Mouse (Mus musculus): ENCODE data around the gene Tmem208. TPM values are rescaled to one million over a fixed set of nuclear protein-coding genes. Genes with fewer than 3 reads are reported as not detected.
A peak's percentile ranks its signal among the peaks of the same experiment; 100 is the strongest.

Tmem208 gene
- total and polyA plus RNA-seq, 3 experiments = 76.2 to 133 (median 88.1) TPM

DNA sequence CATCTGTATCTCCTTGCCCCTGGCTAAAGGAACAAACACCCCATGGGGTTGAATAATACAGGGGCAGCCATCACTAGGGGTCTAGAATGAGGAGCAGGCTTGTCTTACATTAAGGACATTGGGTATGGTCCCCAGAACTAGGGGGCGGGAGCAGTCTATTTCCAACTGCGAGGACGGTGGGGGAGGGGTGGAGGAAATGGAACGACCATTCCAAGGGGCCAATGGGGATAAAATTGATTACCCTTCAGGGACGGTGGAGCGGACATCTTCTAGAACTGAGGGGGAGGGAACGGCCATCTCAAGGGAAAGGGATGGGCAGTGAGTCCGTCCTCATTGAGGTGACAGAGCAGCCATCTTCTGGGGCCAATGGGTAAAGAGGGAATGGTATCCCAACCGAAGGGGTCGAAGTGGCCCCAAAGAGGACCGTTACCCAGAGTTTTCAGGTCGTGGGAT lies 487 bp upstream of the Tmem208 start:
- Histone ChIP-seq H3K4me2 (ENCODE audit: insufficient read depth, low read depth, poor library complexity, severe bottlenecking) (peak overlapping the region; percentile 85), H3K27me3 (replicated peaks) (no peaks in the 10 kb centered on the region), H3K9ac (ENCODE audit: insufficient read depth, low read depth) (peak overlapping the region; percentile 75), H3K9me3 (replicated peaks; ENCODE audit: low read length) (no peaks in the 10 kb centered on the region), H3K79me2 (replicated peaks; ENCODE audit: control insufficient read depth, extremely low read depth, insufficient read depth, poor library complexity, severe bottlenecking) (peaks cover 14% of the 10 kb centered on the region), H3K4me1 (ENCODE audit: control insufficient read depth in 1 of 2, insufficient read depth in 2 of 2) (peaks cover 3 to 22% of the 10 kb centered on the region in 2 experiments), H3K27ac (ENCODE audit: insufficient read depth, low read depth) (peak overlapping the region; percentile 11; the same call in 1 of the 2 replicates), H3K4me3 (replicated peaks in 1 of 3; ENCODE audit: low read depth in 2 of 3, low read length in 2 of 3, poor library complexity in 1 of 3) (peak overlapping the region; percentile 75 to 95 (median 84)), H3K36me3 (replicated peaks in 1 of 2; ENCODE audit: control insufficient read depth in 1 of 2, insufficient read depth in 1 of 2, low read length in 1 of 2) (peaks cover 42 to 50% of the 10 kb centered on the region in 2 experiments)
- TF ChIP-seq ZC3H11A (IDR thresholded peaks at IDR 0.05; ENCODE audit: low read depth, low read length) (no peak), CHD2 (IDR thresholded peaks at IDR 0.05; ENCODE audit: low read length) (peak; percentile 71; the same call in 1 of the 2 replicates), ZKSCAN1 (IDR thresholded peaks at IDR 0.05; ENCODE audit: borderline replicate concordance, low read depth, low read length) (no peak), USF1 (IDR thresholded peaks at IDR 0.05; ENCODE audit: low read depth, low read length) (no peak)
- peak; percentile 27 for DNase-seq (ENCODE audit: extremely low read depth)
- dilution Hi-C loops (cut with MboI; ENCODE audit: extremely low pct_ligation_motif_present, extremely low pct_unique_long_range_greater_than_20kb, low sequenced_read_pairs) (no loop called here), in situ Hi-C loops (cut with MboI; ENCODE audit: low pct_ligation_motif_present, low pct_unique_long_range_greater_than_20kb, low sequenced_read_pairs) (no loop called here)

DNA sequence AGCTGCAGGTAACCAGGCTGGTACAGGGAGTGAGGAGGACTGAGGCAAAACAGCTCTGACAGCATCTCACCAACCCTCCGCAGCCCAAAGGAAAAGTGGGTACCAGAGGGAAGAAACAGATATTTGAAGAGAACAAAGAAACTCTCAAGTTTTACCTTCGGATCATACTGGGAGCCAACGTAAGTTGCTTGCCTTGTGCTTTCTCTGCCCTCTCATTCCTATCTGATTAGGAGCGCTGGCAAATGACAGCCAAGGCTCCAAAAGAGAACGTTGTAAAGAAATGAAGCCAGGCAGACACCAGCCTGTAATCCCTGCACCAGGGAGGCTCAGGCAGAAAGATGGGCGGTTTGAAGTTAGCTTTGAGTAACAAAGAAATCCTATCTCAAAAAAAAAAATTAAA lies 814 bp downstream of the Tmem208 start:
- no peak overlapping the region for H3K27ac ChIP-seq (ENCODE audit: insufficient read depth, low read depth)

DNA sequence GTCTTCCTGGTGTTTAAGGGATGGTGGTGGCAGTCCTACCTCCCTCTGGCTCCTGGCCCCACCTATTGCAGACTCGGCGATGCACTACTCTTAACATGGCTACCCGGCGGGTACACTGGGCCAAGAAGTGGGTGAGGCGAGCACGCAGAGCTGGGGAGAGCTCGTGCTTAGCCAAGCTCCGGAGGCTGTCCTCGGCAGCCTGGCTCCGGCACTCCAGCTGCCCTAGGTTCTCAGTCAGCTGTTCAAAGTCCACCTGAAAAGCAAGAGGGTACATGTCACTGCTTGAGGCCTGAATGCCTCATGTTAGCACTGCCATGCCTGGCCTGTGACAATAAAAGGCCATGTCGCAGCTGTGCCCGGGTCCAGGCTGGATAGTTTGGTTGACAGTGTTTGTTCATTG lies 4.2 kb downstream of the Tmem208 start:
- Histone ChIP-seq H3K4me2 (ENCODE audit: insufficient read depth, low read depth, poor library complexity, severe bottlenecking) (no peak overlapping the region), H3K27ac (ENCODE audit: insufficient read depth, low read depth) (no peak overlapping the region), H3K79me2 (replicated peaks; ENCODE audit: control insufficient read depth, extremely low read depth, insufficient read depth, poor library complexity, severe bottlenecking) (peaks cover 11% of the 10 kb centered on the region), H3K4me3 (replicated peaks in 1 of 3; ENCODE audit: low read depth in 2 of 3, low read length in 2 of 3, poor library complexity in 1 of 3) (no peak overlapping the region), H3K27me3 (replicated peaks) (no peaks in the 10 kb centered on the region), H3K36me3 (replicated peaks in 1 of 2; ENCODE audit: control insufficient read depth in 1 of 2, insufficient read depth in 1 of 2, low read length in 1 of 2) (peaks cover 51 to 73% of the 10 kb centered on the region in 2 experiments), H3K9me3 (replicated peaks; ENCODE audit: low read length) (no peaks in the 10 kb centered on the region), H3K4me1 (ENCODE audit: control insufficient read depth in 1 of 2, insufficient read depth in 2 of 2) (peaks cover 3 to 10% of the 10 kb centered on the region in 2 experiments), H3K9ac (ENCODE audit: insufficient read depth, low read depth) (no peak overlapping the region)
- TF ChIP-seq JUN (IDR thresholded peaks at IDR 0.05; ENCODE audit: insufficient read depth, low read depth, low read length) (no peak), ZMIZ1 (IDR thresholded peaks at IDR 0.05; ENCODE audit: low read depth, low read length) (no peak), NELFE (IDR thresholded peaks at IDR 0.05; ENCODE audit: low read depth, low read length) (no peak), E2F4 (IDR thresholded peaks at IDR 0.05; ENCODE audit: insufficient replicate concordance, low read depth, low read length) (no peak), MEF2A (IDR thresholded peaks at IDR 0.05; ENCODE audit: borderline replicate concordance, low read depth, low read length) (no peak), KAT2A (IDR thresholded peaks at IDR 0.05; ENCODE audit: insufficient replicate concordance, low read length) (no peak), SMC3 (IDR thresholded peaks at IDR 0.05; ENCODE audit: low read depth, low read length) (no peak)
- dilution Hi-C loops (cut with MboI; ENCODE audit: extremely low pct_ligation_motif_present, extremely low pct_unique_long_range_greater_than_20kb, low sequenced_read_pairs) (no loop called here), in situ Hi-C loops (cut with MboI; ENCODE audit: low pct_ligation_motif_present, low pct_unique_long_range_greater_than_20kb, low sequenced_read_pairs) (no loop called here)
- no peak for DNase-seq (ENCODE audit: extremely low read depth)

More for the DNA sequence above, 814 bp downstream of the Tmem208 start:
- Histone ChIP-seq H3K4me1 (ENCODE audit: control insufficient read depth in 1 of 2, insufficient read depth in 2 of 2) (peaks cover 3 to 22% of the 10 kb centered on the region in 2 experiments), H3K9ac (ENCODE audit: insufficient read depth, low read depth) (peak overlapping the region; percentile 84), H3K9me3 (replicated peaks; ENCODE audit: low read length) (no peaks in the 10 kb centered on the region), H3K4me3 (replicated peaks in 1 of 3; ENCODE audit: low read depth in 2 of 3, low read length in 2 of 3, poor library complexity in 1 of 3) (peak overlapping the region; percentile 75 to 95 (median 84)), H3K79me2 (replicated peaks; ENCODE audit: control insufficient read depth, extremely low read depth, insufficient read depth, poor library complexity, severe bottlenecking) (peaks cover 14% of the 10 kb centered on the region), H3K36me3 (replicated peaks in 1 of 2; ENCODE audit: control insufficient read depth in 1 of 2, insufficient read depth in 1 of 2, low read length in 1 of 2) (peaks cover 49 to 61% of the 10 kb centered on the region in 2 experiments), H3K4me2 (ENCODE audit: insufficient read depth, low read depth, poor library complexity, severe bottlenecking) (peak overlapping the region; percentile 83), H3K27me3 (replicated peaks) (no peaks in the 10 kb centered on the region)
- in situ Hi-C loops (cut with MboI; ENCODE audit: low pct_ligation_motif_present, low pct_unique_long_range_greater_than_20kb, low sequenced_read_pairs) = no loop called here
- no peak for DNase-seq (ENCODE audit: extremely low read depth)
- dilution Hi-C loops (cut with MboI; ENCODE audit: extremely low pct_ligation_motif_present, extremely low pct_unique_long_range_greater_than_20kb, low sequenced_read_pairs) = no loop called here
- TF ChIP-seq TBP (conservative IDR thresholded peaks at IDR 0.05; ENCODE audit: low read depth, low read length) (no peak), CHD1 (IDR thresholded peaks at IDR 0.05; ENCODE audit: low read depth, low read length) (no peak)
